Mouse (Mus musculus) cortical plate, adult 2 months (tissue): ENCODE results near the gene Tyk2.

ENCODE experiments used
- CTCF ChIP-seq: fragments of 200-500 bp; IDR thresholded peaks from 2 replicates; pipeline ENCODE4 v1.5.1; 2011; ENCODE audit warnings: mild to moderate bottlenecking, control low read depth, low read length; ENCODE audit not compliant: insufficient read depth; ENCODE audit errors: extremely low read depth
- POLR2A ChIP-seq: fragments of 200-500 bp; IDR thresholded peaks from 2 replicates; pipeline ENCODE4 v1.6.1; 2011; ENCODE audit warnings: mild to moderate bottlenecking, low read length, control low read depth; ENCODE audit not compliant: insufficient read depth; ENCODE audit errors: extremely low read depth

- TF ChIP-seq POLR2A = no peak
- no peak for TF ChIP-seq CTCF
Observed at GRCm38 (mm10) chr9:21114190-21114589, 16.9 kb downstream of the Tyk2 start.
